Mouse (Mus musculus) monocyte, adult 5-6 weeks (primary cell): ENCODE data around the gene Poc1b. TPM values are rescaled to one million over a fixed set of nuclear protein-coding genes. Genes with fewer than 3 reads are reported as not detected.

Source experiments
- ATAC-seq: fragments of 153-309, 156-312 bp; replicated peaks from 2 replicates; pipeline ENCODE4 v1.8.0; 2017; ENCODE audit warnings: mild to moderate bottlenecking; ENCODE audit not compliant: low TSS enrichment, insufficient number of reproducible peaks, severe bottlenecking, poor library complexity, low FRiP score
- total RNA-seq: library from RNA; stranded (forward); fragments of 200-1000, 200-491, 200-594 nt; gene quantifications from 3 replicates; pipeline ENCODE4 v1.2.3, GENCODE M21; 2017

The Poc1b gene
- total RNA-seq, 1 experiment from 2014 or later, result 11.2 TPM

DNA sequence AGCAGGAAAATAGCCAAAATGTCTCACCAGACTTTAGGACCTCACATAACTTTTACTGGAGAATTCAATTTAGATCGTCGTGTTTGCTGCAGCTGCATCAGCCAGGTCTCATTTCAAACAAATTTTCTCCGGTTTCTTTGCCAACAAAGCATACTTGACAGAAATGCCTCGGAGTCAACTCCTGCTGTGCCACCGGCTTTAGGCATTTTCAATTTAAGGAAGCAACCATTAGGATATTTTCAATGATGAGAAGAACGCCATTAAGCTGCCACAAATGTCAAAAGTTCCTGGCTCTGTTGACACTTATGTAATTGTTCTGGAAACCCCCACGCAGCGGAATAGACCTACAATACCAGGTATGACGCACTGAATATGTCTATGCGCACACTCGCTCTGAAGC, 131.7 kb downstream of the Poc1b start:
- ATAC-seq, result no peak

GRCm38 (mm10) chr10:99241284-99241828, 134.5 kb downstream of the Poc1b start:
- no peak for ATAC-seq

- ATAC-seq, result peak; percentile 51
Measured at GRCm38 (mm10) chr10:99241829-99242711, 135.2 kb downstream of the Poc1b start.

GRCm38 (mm10) chr10:99242721-99243120, 135.9 kb downstream of the Poc1b start:
- no peak for ATAC-seq

GRCm38 (mm10) chr10:99243907-99244489, 137.2 kb downstream of the Poc1b start:
- ATAC-seq, result no peak

DNA sequence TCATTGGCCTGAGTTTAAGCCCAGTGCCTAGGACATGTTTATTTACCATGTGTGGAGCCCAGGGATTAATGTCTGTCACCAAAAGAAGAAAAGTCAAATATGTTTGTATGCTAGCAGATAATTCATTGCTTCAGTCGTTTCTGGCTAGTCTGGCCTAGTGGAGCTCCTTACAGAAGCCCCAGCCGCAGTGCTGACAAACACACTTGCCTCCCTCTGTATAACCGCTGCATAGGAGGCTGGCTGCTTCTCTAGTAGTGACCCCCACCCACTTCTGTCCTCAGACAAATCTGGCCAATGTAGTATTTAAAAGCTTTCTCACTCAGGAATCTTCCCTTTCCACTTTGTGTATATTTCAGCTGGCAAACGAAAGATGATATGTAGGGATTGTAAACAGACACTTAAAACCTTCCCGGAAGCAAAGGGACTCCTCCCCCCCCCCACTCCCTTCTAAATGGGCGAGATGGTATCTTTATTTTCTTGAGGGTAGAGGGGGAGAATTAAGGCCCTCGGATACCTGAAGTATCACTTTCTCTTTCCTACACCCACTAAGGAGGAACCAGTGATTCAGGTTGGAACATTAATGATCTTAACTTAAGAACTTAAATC, 137.9 kb downstream of the Poc1b start:
- ATAC-seq, result no peak

- ATAC-seq, result peak; percentile 86
Measured at GRCm38 (mm10) chr10:99246797-99247508, 140.1 kb downstream of the Poc1b start.

Other genes with a start within 250 kb of the Poc1b start
- 167 to 305 TPM (median 212 TPM) in 3 replicates for gene Atp2b1, start 192.6 kb upstream of the Poc1b start, total RNA-seq
- 8.3 to 13.4 TPM (median 8.6 TPM) in 3 replicates for gene Galnt4, start 1.1 kb downstream of the Poc1b start, total RNA-seq
- not detected in 3 replicates for gene Phxr2, start 19.3 kb downstream of the Poc1b start, total RNA-seq
- 114 to 201 TPM (median 184 TPM) in 3 replicates for gene Dusp6, start 156.2 kb downstream of the Poc1b start, total RNA-seq